Mouse (Mus musculus) left cerebral cortex, postnatal 14 days (tissue): ENCODE measurements at regions not wholly inside any gene's neighbourhood (a gene's known extent, or its start where the extent isn't known, plus 50 kb on each side); places are given as distances from the start of the nearest gene placed in this dataset.

Experiments used
- DNase-seq, 2 experiments: peaks; one replicate each; pipeline ENCODE4 v3.0.0; 2021 to 2022; ENCODE audit warnings: low spot score in 2 of 2, mixed read lengths in 1 of 2
- intact Hi-C: fragments of 180-260 bp; cut with DNase I; formaldehyde crosslinking; loops from one replicate; pipeline ENCODE4 v1.15.1; 2025

DNA sequence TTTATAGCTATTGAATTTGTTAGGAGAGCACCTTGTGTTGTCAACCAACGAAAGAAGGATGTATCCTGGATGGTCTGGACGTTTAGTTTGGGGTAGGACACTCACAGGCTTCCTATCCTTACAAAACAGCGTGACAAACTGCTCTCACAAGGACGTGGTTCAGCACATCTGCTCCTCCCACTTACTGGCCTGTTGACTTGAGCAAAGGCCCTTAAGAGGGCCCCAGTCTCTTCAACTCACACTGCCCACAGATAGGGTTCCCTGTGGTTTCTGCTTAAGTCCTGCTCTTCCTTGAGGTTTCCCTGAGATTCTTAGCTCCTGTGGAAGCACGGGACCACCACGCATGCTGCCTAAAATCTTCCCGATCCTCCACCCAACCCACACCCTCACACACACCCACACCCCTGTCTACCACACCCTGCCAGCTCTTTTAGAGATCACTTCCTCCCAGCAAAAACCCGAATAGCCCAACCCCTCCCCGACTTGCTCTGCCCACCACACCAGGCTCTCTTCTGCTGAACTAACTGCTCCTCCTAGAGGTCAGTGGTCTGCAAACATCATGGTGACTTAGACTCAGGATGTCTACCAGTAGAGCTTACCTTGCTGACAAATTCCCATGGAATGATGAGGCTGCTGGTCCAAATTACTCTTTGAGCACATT, 95.7 kb upstream of the Hnrnpa3 start:
- intact Hi-C loops, result no loop called here
- no peak for DNase-seq

- intact Hi-C loops, result no loop called here
- no peak for DNase-seq
Observed at GRCm38 (mm10) chr2:75564809-75565208, 94.3 kb upstream of the Hnrnpa3 start.

DNA sequence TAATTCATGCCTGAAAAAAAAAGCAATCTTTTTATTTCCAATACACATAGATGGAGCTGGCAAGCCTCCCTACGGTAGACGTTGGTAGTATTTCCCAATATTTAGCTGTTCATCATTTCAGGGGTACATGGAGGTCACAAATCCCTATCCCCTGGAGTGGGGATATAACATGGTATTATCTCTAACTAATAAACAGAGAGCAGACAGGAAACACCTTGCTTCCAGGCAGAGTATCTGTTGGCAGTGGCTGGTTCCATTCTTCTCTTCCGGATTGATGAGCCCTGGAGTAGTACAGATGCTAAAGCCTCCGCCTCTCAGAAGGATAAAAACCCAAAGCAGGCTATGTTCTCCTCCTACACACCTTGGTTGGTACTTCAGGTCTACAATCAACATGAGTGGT, 91.9 kb upstream of the Hnrnpa3 start:
- intact Hi-C loops, result no loop called here
- no peak for DNase-seq

GRCm38 (mm10) chr2:75569756-75570155, 89.3 kb upstream of the Hnrnpa3 start:
- no peak for DNase-seq
- intact Hi-C loops, result no loop called here

GRCm38 (mm10) chr2:75570246-75570645, 88.8 kb upstream of the Hnrnpa3 start:
- intact Hi-C loops, result no loop called here
- no peak for DNase-seq

GRCm38 (mm10) chr2:75584975-75585374, 74.1 kb upstream of the Hnrnpa3 start:
- intact Hi-C loops, result loop anchor here (5.0 to 10.0 kb wide), 3 partner anchors 433 to 530 kb away; no protein-coding TSS in a partner anchor
- DNase-seq, result peak; percentile 62 to 65

DNA sequence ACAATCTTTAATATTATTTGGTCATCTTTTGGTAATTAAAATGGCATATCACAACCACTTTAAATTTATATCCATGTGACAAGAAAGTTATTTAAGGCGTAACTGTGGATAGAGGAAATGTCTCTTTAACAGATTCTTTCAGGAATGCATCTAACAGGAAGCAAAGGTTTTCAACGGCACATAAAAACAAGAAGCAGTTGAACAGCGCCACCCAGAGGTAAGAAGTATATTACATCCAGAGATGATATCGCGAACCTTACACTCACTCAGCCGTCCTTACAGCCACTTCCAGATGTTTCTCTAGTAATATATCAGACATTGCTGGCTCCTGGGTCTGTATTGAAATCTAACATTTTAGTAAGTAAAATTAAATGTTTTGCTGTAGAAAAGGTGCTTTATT, 70.5 kb upstream of the Hnrnpa3 start:
- DNase-seq, result peak; percentile 89 to 90
- intact Hi-C loops, result loop anchor here (2.0 to 10.0 kb wide), 5 partner anchors 274 to 888 kb away; no protein-coding TSS in a partner anchor

DNA sequence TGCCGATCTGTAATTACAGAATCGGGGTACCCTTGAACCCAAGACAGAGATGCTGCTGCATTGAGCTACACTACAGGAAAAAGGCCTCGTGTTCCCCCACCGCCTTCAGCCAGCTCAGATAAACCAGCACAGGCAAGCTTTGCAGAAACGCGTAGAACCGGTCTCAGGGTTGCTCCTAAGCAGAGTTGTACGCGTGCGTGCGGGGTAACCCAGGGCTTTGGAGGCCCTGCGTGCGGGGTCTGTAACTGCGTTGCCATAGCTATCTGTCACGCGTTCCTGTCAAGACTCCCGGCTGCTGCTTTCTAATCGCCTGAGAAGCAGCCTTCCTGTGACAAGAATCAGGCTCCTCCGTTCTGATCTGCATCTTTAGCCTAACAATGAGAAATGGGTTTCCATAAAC, 69.6 kb upstream of the Hnrnpa3 start:
- DNase-seq, result peak; percentile 34 to 43
- intact Hi-C loops, result loop anchor here (2.0 to 10.0 kb wide), 5 partner anchors 275 to 889 kb away; no protein-coding TSS in a partner anchor

- peak; percentile 90 to 91 for DNase-seq
- intact Hi-C loops, result no loop called here
Observed at GRCm38 (mm10) chr2:75590175-75590574, 68.9 kb upstream of the Hnrnpa3 start.

DNA sequence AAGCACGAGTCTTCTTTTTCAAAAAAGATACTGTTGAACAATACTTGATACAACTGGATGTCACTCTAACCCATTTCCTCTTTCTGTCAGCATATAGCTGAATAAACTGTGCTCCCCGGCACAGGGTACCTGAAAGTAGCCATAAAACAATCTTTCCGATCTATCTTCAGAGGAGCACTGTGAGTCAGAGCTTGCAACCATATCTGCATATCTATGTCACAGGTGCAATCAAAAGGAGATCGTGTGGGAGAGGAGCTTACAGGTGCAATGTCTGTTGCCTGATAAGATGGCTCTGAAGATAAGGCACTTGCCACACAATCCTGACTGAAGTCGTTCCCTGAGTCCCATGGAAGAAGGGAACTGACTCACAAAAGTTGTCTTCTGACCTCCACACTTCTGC, 58.5 kb upstream of the Hnrnpa3 start:
- DNase-seq, result no peak
- intact Hi-C loops, result loop anchor here (10.0 kb wide), 1 partner anchor 504 kb away; no protein-coding TSS in a partner anchor

GRCm38 (mm10) chr2:75603175-75603871, 55.7 kb upstream of the Hnrnpa3 start:
- DNase-seq, result peak; percentile 42 to 60
- intact Hi-C loops, result loop anchor here (10.0 kb wide), 1 partner anchor 501 kb away; no protein-coding TSS in a partner anchor

- intact Hi-C loops, result loop anchor here (2.0 to 10.0 kb wide), 6 partner anchors 52 to 499 kb away; partner anchors contain the start of gene Hnrnpa3
- peak; percentile 47 to 63 for DNase-seq
Observed at GRCm38 (mm10) chr2:75605634-75606033, 53.4 kb upstream of the Hnrnpa3 start.

DNA sequence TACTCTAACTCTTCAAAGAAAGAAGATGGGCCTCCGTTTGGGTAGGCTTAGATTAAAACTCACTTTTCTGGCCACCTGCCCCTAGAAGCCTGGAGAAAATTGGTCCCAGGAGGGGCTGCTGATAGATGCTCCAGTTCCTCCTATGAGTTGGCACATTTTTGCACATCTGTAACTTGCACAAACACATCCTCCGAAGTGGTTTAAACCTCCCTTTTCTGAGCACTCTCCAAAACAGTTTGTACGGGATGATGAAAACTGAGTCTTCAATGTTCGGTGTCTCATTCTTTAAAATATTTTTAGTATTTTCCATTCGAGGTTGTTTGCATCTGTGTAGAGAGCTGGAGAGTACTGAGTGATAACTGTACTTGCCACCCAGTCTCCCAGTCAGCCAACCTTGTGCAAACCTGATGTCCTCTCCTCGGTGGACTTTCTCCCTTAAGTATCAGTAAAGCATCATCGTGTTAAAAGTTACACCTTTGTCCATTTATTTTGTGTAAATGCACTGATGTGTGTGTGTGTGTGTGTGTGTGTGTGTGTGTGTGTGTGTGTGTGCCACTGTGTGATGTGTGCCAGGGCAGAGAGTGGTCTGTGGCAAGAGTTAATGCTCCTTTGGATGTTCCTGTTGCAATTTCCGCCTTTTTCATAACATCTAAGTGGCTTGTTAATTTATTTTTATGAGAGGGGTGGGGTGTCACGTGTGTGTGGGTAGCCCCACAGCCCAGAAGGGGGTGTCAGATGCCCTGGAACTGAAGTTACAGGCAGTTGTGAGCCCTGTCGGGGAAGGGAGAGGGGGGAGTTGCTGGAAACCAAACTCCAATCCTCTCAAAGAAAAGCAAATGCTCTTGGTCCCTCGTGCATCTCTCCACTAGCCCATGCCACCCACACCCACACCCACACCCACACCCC, 51.8 kb upstream of the Hnrnpa3 start:
- DNase-seq, result no peak
- intact Hi-C loops, result loop anchor here (2.0 to 10.0 kb wide), 6 partner anchors 50 to 498 kb away; partner anchors contain the start of gene Hnrnpa3

DNA sequence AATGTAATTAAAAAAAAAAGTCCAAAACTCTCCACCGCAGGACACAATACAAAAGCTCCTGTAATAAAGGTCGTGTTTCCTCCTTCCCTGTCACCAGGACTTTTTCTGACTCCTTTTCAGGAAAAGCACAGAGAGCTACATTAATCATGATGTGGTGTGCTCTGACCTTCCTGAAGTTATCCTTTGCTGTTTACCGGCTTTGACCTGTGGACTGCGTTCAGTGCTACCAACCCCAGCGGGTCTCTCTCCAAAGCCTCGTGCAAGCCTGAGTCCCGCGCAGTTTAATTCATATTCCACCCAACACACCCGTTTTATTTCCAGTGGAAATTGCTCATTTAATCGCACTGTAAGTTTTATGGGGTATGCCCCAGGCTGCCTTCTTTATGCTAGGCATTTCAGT, 51.1 kb upstream of the Hnrnpa3 start:
- DNase-seq, result no peak
- intact Hi-C loops, result loop anchor here (2.0 to 10.0 kb wide), 6 partner anchors 49 to 497 kb away; partner anchors contain the start of gene Hnrnpa3

DNA sequence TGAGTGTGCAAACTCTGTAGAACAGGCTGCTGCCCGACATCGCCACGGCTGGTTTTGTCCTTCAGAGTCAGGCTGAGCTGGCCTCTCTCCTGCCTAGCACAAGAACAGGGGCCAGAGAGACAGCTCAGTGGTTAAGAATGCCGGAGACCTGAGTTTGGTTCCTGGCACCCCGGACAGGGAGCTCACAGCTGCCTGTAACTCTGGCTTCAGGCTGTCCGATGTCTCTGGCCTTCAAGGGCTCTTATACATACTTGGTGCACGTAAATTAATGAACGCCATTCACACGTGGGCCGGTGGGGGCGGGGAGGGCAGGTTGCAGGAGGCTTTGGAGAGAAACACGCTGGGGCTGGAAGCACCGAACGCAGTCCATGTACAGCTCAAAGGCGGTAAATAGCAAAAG, 50.6 kb upstream of the Hnrnpa3 start:
- intact Hi-C loops, result loop anchor here (5.0 to 10.0 kb wide), 5 partner anchors 49 to 496 kb away; partner anchors contain the start of gene Hnrnpa3
- no peak for DNase-seq

DNA sequence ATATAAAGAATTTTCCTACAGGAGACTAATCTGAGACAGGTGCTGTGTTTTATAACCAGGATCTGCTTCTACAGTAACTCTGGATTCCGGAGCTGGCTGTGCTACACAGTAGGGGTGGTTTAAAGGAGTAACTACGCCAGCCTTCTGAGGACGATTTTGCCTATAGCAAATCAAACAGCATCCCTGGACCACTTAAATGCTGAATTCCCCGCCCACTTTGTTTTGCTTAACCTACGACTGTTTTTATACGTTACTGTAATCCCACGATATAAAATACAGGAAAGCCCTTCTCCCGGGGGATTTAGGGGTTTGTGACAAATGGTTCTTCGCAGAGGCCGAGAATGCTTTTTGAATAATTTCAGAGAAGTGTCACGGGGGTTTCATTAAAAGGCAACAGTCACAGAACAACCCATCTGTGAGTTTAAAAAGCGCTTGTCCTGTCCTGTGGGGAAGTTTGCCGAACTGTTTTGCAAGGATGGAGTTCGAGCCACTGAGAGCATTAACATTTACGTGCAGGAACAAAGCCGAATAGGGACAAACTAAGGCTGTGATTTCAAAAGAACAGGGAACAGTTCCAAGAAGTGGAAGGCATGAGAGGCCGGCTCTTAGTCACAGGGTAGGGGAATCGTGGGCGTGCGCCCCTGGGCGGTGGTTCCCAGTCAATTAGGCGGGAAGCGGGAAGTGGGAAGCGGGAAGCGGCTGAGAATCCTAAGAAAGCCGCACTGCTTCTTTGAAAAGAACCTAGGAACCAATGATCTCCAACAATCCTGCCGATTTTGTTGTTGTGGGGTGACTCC, 49.7 kb upstream of the Hnrnpa3 start:
- intact Hi-C loops, result loop anchor here (5.0 to 10.0 kb wide), 5 partner anchors 48 to 495 kb away; partner anchors contain the start of gene Hnrnpa3
- DNase-seq, result no peak
